Mouse (Mus musculus) layer of hippocampus, postnatal 25 days (tissue): ENCODE results near the gene Tomm6. TPM values are rescaled to one million over a fixed set of nuclear protein-coding genes. Genes with fewer than 3 reads are reported as not detected.

Experiments used
- DNase-seq, 2 experiments: peaks; one replicate each; pipeline ENCODE4 v3.0.0; 2022; ENCODE audit warnings: mixed read lengths in 2 of 2, low spot score in 1 of 2; ENCODE audit errors: extremely low spot score in 1 of 2
- total RNA-seq, 2 experiments: library from RNA; stranded (reverse); gene quantifications; 2 replicates each; pipeline ENCODE4 v1.2.3; 2021

Gene Tomm6
- total RNA-seq, 2 experiments from 2014 or later, result 207 to 228 TPM

GRCm38 (mm10) chr17:47695337-47695710, 7.1 kb upstream of the Tomm6 start:
- peak; percentile 18 to 28 for DNase-seq

- peak; percentile 97 for DNase-seq
These were observed 6.5 kb upstream of the Tomm6 start, which contains the start of gene Prickle4 for GRCm38 (mm10) chr17:47694503-47695336. Prickle4 (minus strand) TSS chr17:47694736.

- no peak for DNase-seq
These were observed 6.1 kb upstream of the Tomm6 start, which contains the start of gene Gm21981 for GRCm38 (mm10) chr17:47694442-47694502. Gm21981 (minus strand) TSS chr17:47694455.

DNA sequence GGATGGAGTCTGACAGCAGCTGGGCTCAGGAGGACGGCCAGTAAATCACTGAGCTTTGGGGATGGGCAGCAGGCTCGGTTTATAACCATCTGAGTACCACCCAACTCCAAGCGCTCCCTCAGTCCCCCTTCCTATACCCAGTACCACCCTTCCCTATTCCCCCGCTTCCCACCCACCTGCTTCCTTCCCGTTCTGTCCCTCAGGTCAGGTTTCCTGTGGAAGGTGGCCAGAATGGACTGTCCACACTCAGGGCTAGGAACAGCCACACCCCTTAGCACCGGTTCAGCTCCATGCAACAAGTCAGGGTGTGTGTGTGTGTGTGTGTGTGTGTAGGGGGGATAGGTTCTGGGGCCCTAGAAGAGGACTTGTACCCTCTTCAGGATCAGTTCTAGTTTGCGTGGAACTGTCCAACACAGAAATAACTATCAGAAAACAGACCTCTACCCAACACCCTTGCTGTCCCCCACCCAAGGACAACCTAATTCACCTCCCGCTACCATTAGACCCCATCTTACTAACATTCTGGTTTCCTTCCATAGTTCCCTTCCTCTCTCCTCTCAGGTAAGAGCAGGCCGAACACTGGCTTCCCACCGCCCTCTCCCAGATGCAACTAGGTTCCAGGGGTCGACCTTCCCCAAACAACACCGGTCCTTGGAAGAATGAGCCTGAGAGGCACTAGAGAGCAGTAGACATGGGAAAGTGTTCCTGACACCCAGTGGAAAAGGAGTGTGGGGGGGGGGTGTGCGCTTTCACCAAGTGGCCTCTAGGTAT, 5.7 kb upstream of the Tomm6 start:
- no peak for DNase-seq

DNA sequence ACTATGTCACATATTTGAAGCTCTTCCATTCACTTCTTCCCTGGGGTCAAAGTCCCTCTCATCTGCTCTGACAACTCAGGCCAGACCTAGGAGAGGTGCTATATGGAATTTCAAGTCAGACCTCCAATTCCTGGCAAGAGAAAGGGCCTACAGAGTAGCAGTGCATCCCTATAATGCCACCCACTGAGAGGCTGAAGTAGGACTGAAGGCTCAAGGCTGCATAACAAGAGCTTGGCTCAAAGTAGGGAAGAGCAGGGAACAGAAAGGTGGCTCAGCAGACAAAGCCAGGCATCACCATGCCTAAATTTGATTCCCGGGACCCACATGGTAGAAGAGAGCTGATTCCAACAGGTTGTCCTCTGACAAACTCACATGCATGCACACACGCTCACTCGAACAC, 3.5 kb upstream of the Tomm6 start:
- no peak for DNase-seq

GRCm38 (mm10) chr17:47689894-47690293, 1.7 kb upstream of the Tomm6 start:
- no peak for DNase-seq

GRCm38 (mm10) chr17:47688608-47689575, 706 bp upstream of the Tomm6 start, which contains the start of gene Frs3:
Frs3 (plus strand) TSS chr17:47689030.
- DNase-seq, result peak; percentile 61 to 65

DNA sequence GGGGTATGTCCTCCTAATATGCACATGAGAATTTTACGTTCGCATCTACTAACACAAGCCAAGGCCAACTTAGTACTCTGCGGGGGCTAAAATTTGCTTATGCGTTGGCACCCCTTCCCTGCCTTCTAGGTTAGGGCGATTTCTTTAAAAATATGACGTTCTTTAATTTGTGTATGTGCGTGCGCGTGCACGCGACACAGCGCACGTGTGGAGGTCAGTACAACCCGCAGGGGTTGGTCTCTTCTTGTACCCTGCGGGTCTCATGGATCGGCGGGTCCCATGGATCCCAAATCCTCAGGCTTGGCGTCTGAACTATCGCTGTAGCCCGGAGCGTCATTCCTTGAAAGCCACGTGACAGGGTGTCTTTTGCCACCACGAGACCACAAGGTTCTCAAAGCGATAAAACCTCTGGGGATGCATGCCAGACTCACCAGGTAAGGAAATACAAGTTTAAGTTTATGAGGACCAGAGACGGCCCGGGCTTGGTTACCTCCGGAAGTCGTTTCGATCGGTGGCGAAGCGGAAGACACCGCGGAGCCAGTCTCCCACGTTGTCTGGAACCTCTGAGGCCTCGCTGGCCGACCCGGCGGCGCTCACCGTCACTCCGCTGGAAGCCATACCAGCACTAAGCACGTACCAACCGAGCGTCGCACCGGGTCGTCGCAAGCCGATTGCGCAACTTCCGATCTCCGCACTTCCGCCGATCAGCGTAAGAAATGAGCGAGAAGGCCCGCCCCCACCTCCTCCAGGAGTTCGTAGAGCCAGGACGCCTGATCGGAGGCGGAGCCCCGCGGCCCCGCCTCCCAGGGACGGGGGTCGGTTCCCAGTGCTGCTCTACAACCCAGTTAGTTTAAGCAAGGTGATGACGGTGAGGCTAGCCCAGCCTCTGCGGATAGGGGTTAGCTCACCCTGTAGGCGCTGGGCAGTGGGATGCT, 510 bp downstream of the Tomm6 start:
- peak; percentile 89 to 90 for DNase-seq

DNA sequence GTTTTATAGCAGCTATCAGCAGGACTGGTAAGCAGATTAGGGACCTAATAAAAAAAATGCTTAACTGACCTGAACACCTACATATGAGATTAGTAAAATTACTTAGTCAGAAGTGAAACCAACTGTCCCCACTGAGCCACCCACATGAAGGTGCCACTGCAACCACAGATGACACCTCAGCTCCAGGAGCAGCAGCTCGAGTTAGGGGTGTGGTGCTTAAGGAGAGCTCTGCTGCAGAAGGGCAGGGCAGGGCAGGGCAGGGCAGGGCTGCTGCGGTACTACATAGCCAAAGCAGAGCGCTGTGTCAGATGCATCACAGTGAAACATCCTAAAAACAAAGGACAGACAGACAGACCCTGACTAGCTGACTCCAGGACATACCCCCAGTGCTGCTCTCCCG, 5.3 kb downstream of the Tomm6 start:
- no peak for DNase-seq

DNA sequence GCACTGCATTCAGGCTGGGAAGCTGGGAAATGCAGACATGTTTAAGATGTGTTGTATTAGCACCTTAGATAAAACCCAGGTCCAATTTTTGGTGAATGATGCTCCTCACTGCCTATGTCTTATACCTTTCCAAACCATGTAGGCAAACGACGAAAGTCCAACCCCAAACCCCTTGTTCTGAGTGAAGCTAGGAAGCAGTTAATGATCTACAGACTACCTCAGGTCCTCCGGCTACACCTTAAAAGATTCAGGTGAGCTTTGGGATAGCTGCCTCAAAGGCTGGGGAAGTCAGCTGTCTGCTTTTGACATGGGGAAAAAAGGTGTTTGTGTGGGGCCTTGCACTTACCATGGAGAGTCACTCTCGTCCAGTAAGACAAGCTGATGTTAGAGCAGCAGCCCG, 9.5 kb downstream of the Tomm6 start:
- no peak for DNase-seq

DNA sequence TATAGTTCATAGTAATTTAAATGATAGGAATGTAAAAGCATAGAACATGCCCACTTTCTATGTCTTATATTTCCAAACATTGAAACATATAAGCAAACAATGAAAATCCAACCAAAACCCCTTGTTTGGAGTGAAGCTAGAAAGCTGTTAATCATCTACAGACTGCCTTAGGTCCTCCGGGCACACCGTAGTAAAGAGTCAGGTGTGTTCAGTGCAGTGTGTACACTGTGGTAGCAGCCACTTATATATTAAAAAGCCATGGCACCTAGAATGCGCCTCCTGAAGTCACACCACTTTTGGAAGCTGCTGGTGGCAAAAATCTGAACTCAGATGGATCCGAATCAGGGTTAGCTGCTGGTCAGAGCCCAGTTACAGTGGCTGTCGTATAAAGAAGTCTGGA, 9.9 kb downstream of the Tomm6 start:
- DNase-seq, result no peak

DNA sequence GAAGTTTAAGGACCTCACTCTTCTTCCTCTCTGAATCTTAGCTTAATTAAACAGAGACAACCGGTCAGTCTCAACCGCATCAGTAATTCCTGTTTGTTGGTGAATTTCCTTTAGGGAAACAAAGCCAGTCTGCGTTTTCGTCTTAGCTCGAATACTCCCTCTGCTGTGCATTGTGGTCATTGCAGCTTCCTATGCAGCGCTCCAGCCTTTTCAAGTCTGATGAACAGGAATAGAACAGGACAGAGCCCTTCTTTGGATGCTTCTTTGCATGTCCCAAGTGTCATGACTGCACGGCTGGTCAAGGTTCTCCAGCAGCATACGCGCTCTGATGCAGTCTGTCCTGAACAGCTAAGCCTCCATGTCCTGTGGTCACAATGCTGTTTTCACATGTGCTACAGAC, 11.6 kb downstream of the Tomm6 start:
- peak; percentile 62 to 89 for DNase-seq

DNA sequence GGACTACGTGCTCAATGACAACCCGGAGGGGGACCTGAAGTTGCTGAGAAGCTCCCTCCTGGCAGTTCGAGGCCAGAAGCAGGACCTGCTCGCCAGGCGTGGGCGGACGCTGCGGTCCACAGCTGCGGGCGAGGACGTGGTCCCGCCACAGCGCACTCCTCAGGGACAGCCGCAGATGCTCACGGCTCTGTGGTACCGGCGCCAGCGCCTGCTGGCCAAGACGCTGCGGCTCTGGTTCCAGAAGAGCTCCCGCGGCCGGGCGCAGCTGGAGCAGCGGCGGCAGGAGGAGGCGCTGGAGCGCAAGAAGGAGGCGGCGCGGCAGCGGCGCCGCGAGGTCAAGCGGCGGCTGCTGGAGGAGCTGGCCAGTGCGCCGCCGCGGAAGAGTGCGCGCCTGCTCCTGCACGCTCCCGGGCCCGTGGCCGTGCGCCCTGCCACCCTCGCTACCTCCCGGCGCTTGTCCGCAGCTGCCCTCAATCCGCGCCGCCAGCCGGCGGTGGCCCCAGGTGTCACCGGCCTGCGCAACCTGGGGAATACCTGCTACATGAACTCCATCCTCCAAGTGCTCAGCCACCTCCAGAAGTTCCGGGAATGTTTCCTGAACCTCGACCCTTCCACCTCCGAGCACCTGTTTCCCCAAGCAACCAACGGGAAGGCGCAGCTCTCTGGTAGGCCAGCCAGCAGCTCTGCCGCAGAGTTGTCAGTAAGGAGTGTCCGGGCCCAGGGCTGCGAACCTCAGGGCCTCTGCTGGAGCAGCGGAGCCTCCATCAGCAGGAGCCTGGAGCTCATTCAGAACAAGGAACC, 15.7 kb downstream of the Tomm6 start:
- peak; percentile 22 to 28 for DNase-seq

GRCm38 (mm10) chr17:47671988-47672310, 16.2 kb downstream of the Tomm6 start:
- DNase-seq, result no peak

DNA sequence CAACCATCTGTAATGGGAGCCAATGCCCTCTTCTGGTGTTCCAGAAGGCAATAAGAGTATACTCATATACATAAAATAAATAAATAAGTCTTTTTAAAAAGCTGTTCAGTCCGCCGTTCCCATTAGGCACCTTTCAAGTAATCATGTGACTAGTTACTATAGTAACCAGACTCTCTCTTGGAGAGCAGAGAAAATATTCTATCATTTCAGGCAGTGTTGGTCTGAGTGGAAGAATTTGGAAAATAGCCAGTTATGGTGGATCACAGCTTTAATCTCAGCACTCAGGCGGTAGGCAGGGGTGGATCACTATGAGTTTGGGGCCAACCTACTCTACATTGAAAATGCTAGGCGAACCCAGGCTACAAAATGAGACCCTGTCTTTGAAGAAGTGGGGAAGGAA, 19.0 kb downstream of the Tomm6 start:
- DNase-seq, result no peak

DNA sequence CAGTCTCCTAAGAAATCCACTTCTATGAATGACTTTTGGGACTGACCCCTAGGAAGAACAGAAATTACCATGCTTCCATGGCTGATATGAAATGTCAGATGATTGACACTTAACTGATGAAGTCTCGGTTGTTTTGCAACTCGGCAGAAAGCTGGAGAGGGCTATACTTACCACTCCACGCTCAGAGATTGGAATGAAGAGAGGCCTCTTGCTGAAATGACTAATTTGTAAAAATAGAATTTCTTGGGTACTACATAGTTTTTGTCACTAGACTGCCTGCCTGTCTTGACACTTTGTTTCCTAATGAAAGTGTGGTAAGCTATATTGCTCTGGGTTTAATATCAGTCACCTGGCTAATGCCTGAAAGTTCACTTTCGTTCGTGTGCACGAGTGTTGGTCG, 23.7 kb downstream of the Tomm6 start:
- no peak for DNase-seq

- no peak for DNase-seq
These were observed 25.0 kb downstream of the Tomm6 start for GRCm38 (mm10) chr17:47663009-47663713.

DNA sequence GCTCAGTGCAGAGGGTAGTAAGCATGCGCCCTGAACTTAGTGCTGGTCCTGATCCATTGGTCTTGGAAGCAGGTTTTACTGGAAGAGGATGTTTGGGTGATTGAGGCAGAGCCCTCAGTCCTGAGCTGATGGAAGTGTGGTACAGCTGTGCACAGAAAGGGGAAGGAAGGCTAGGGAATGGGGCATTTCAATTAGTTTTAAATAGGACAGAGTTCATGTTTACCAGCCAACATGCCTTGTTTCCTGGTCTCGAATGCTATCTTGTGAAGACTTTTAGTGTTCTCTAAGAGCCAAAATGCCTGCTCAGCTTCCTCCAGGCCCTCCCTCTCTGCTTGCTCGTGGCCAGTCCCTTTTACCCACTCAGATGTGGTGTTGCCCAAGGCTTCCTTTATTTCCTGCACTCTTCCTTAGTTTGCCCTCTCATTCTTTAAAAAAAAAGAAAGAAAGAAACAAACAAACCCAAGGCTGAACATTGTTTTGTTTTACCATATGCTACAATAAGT, 29.4 kb downstream of the Tomm6 start:
- DNase-seq, result no peak
